Mouse (Mus musculus) embryonic facial prominence, embryonic 15.5 days (tissue): ENCODE results near the gene Polr3f. TPM values are rescaled to one million over a fixed set of nuclear protein-coding genes. Genes with fewer than 3 reads are reported as not detected.

Experiments used
- ATAC-seq: fragments of 200-750 bp; cut with Nextera tagmentation; 2 replicates; pipeline ENCODE4 v1.8.0; 2017; ENCODE audit warnings: low read depth, moderate TSS enrichment; ENCODE audit not compliant: insufficient number of reproducible peaks, low FRiP score, low TSS enrichment
- H3K27ac ChIP-seq: fragments of 300-500 bp; sonication (generic); replicated peaks from 2 replicates; pipeline ENCODE4 v1.5.1; 2015; ENCODE audit warnings: mild to moderate bottlenecking, inconsistent platforms
- H3K27me3 ChIP-seq: fragments of 300-500 bp; sonication (generic); 2 replicates; pipeline ENCODE4 v1.6.1; 2015; ENCODE audit warnings: inconsistent platforms
- H3K36me3 ChIP-seq: fragments of 300-500 bp; sonication (generic); 2 replicates; pipeline ENCODE4 v1.6.1; 2015; ENCODE audit warnings: mild to moderate bottlenecking, inconsistent platforms
- H3K4me1 ChIP-seq: fragments of 300-500 bp; sonication (generic); 2 replicates; pipeline ENCODE4 v1.6.1; 2015; ENCODE audit warnings: inconsistent platforms
- H3K4me2 ChIP-seq: fragments of 300-500 bp; sonication (generic); replicated peaks from 2 replicates; pipeline ENCODE4 v1.6.1; 2015; ENCODE audit warnings: mild to moderate bottlenecking, inconsistent platforms
- H3K4me3 ChIP-seq: fragments of 300-500 bp; sonication (generic); replicated peaks from 2 replicates; pipeline ENCODE4 v1.5.1; 2015; ENCODE audit warnings: mild to moderate bottlenecking, inconsistent platforms
- H3K9ac ChIP-seq: fragments of 300-500 bp; sonication (generic); 2 replicates; pipeline ENCODE4 v1.6.1; 2015; ENCODE audit warnings: inconsistent platforms
- H3K9me3 ChIP-seq: fragments of 300-500 bp; sonication (generic); replicated peaks from 2 replicates; pipeline ENCODE4 v1.6.1; 2016; ENCODE audit warnings: inconsistent platforms
- WGBS: fragments of 180-500 bp; shearing (Covaris S2); methylation state at CpG from one replicate; pipeline ENCODE4 v1.1.7; 2015; 5-methylcytosine and 5-hydroxymethylcytosine counted together
- polyA plus RNA-seq: library from polyadenylated mRNA; unstranded; fragments of >200 nt; fragmentation: Nextera tagmentation; extraction: Ambion mirVana; gene quantifications from 2 replicates; pipeline ENCODE4 v1.2.1, GENCODE M21; 2015

Gene Polr3f
- polyA plus RNA-seq, 1 experiment from 2014 or later: 26.0 TPM

- 93% methylated on average over 7 of the region's 7 CpGs for WGBS
- no peak overlapping the region for H3K4me3 ChIP-seq
- no peaks in the 10 kb centered on the region for H3K27me3 ChIP-seq
- H3K9me3 ChIP-seq: no peaks in the 10 kb centered on the region
- peaks cover 84% of the 10 kb centered on the region for H3K36me3 ChIP-seq
- ATAC-seq: no peak
- no peak overlapping the region for H3K27ac ChIP-seq
- H3K9ac ChIP-seq: no peak overlapping the region
- no peak overlapping the region for H3K4me2 ChIP-seq
- no peaks in the 10 kb centered on the region for H3K4me1 ChIP-seq
Measured at GRCm38 (mm10) chr2:144537123-144537522, 9.6 kb downstream of the Polr3f start.

DNA sequence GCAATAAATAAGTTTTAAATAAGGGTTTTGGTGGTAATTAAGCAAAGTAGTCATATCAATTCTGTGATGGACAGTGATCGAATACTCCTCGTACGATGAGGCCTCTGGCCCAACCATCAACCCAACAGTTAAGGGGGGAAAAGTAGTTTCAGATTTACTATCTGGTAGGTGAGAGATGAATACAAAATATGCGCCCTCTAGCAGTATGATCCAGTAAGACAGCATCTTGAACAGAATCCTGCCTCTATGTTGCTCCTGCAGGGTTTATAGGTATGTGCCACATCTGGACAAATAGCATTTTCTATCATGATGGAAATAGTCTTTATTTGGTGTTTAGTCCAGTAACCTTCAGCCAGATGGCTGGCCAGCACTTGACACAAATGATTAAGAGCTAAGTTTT is 13.7 kb downstream of the Polr3f start:
- no peak for ATAC-seq
- no peaks in the 10 kb centered on the region for H3K9me3 ChIP-seq
- no peak overlapping the region for H3K9ac ChIP-seq
- no peak overlapping the region for H3K4me3 ChIP-seq
- no peaks in the 10 kb centered on the region for H3K27me3 ChIP-seq
- peaks cover 76% of the 10 kb centered on the region for H3K36me3 ChIP-seq
- H3K4me2 ChIP-seq: no peak overlapping the region
- H3K27ac ChIP-seq: no peak overlapping the region
- no peaks in the 10 kb centered on the region for H3K4me1 ChIP-seq
- 85% methylated on average over 4 of the region's 4 CpGs for WGBS

DNA sequence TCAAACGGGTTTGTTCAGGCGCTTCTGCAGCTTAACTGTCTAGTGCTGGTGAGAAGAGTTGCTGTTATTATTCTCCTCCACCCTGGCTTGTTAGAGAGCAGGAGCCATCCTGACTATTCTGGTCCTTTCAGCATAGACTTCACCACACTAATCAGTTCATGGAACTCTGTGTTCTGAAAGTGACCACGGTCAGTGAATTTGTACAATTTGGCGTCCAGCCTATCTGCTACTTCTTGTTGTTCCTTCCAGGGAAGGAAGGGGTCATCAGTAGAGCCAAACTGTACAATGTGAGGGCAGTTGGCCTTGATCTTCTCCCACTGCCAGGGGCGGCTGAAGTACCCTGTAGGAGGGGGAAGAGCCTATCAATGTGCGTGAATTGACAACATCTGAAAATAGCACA is 16.2 kb downstream of the Polr3f start:
- Histone ChIP-seq H3K4me3 (no peak overlapping the region), H3K27ac (no peak overlapping the region), H3K36me3 (peaks cover 70% of the 10 kb centered on the region), H3K4me1 (no peaks in the 10 kb centered on the region), H3K4me2 (no peak overlapping the region), H3K27me3 (no peaks in the 10 kb centered on the region), H3K9ac (no peak overlapping the region), H3K9me3 (no peaks in the 10 kb centered on the region)
- WGBS: 90% methylated on average over 6 of the region's 6 CpGs
- ATAC-seq: no peak

DNA sequence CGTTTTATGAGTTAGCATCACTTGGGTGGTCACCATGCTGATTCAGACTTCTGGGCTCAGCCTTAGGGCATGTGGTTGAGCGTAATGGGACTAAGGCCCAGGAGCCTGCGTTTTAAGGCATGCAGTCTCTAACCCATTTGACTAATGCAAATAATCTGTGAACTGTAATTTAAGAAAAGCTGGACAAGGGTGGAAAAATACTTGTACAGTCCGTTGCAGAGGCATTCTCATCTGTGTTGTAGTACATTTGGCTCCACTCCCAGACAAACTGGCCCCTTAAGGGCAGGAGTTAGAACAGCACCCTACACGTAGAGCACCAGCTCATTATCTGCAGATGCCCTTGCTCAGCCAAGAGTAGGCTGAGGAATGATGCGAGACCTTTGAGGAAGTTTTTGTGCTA is 17.1 kb downstream of the Polr3f start:
- no peak for ATAC-seq
- H3K36me3 ChIP-seq: peaks cover 60% of the 10 kb centered on the region

GRCm38 (mm10) chr2:144545061-144545460 is 17.5 kb downstream of the Polr3f start:
- peaks cover 56% of the 10 kb centered on the region for H3K36me3 ChIP-seq
- no peaks in the 10 kb centered on the region for H3K27me3 ChIP-seq
- WGBS: 93% methylated on average over 2 of the region's 2 CpGs
- no peak overlapping the region for H3K4me3 ChIP-seq
- H3K27ac ChIP-seq: no peak overlapping the region
- no peak for ATAC-seq
- no peak overlapping the region for H3K4me2 ChIP-seq
- H3K4me1 ChIP-seq: peaks cover 4% of the 10 kb centered on the region; the same call in 1 of the 2 replicates
- H3K9ac ChIP-seq: no peak overlapping the region
- H3K9me3 ChIP-seq: no peaks in the 10 kb centered on the region

More for the DNA sequence above, 17.1 kb downstream of the Polr3f start:
- Histone ChIP-seq H3K4me2 (no peak overlapping the region), H3K27ac (no peak overlapping the region), H3K4me3 (no peak overlapping the region), H3K9me3 (no peaks in the 10 kb centered on the region), H3K27me3 (no peaks in the 10 kb centered on the region), H3K4me1 (peaks cover 4% of the 10 kb centered on the region; the same call in 1 of the 2 replicates), H3K9ac (no peak overlapping the region)
- 68% methylated on average over 6 of the region's 6 CpGs for WGBS

GRCm38 (mm10) chr2:144545481-144545880 is 18.0 kb downstream of the Polr3f start:
- no peak overlapping the region for H3K4me2 ChIP-seq
- no peak overlapping the region for H3K9ac ChIP-seq
- H3K36me3 ChIP-seq: peaks cover 52% of the 10 kb centered on the region
- H3K27ac ChIP-seq: no peak overlapping the region
- H3K9me3 ChIP-seq: no peaks in the 10 kb centered on the region
- 53% methylated on average over 1 of the region's 1 CpGs for WGBS
- no peak for ATAC-seq
- no peaks in the 10 kb centered on the region for H3K27me3 ChIP-seq
- no peak overlapping the region for H3K4me3 ChIP-seq
- H3K4me1 ChIP-seq: peaks cover 4% of the 10 kb centered on the region; the same call in 1 of the 2 replicates

DNA sequence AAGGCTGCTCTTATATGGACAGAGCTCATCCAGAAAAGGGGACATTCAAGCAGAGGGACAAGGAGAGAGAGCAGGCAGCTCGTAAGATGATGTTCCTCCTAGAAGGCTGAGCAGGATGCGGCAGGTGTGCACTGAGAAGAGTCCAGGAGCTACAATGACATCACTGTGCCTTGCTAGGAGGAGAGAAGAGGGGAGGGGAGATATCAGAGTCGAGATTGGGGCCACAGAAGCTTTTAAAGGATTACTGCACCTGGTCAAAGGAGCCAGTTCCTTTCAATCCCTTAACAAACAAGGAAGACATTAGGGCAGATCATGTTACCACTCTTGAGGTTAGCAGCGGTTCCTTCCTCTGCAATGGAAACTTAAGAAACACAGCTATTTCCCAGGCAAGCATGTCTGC is 20.0 kb downstream of the Polr3f start:
- Histone ChIP-seq H3K27me3 (no peaks in the 10 kb centered on the region), H3K4me2 (no peak overlapping the region), H3K27ac (no peak overlapping the region), H3K36me3 (peaks cover 42% of the 10 kb centered on the region), H3K4me3 (no peak overlapping the region), H3K9me3 (no peaks in the 10 kb centered on the region), H3K9ac (no peak overlapping the region), H3K4me1 (peaks cover 4% of the 10 kb centered on the region; the same call in 1 of the 2 replicates)
- 51% methylated on average over 4 of the region's 4 CpGs for WGBS
- ATAC-seq: 0 out of 2 replicates have a peak, but pooled peaks have one; percentile 32

- Histone ChIP-seq H3K36me3 (peaks cover 20% of the 10 kb centered on the region), H3K9me3 (no peaks in the 10 kb centered on the region), H3K4me2 (peak within 1 kb of the TSS; percentile 51), H3K9ac (peak within 1 kb of the TSS; percentile 70), H3K4me1 (peaks cover 6% of the 10 kb centered on the region; the same call in 1 of the 2 replicates), H3K4me3 (peak within 1 kb of the TSS; percentile 82), H3K27ac (peak within 1 kb of the TSS; percentile 88), H3K27me3 (no peaks in the 10 kb centered on the region)
- ATAC-seq: peak; percentile 89
- under 1% methylated on average over 17 of the region's 17 CpGs for WGBS
Measured at GRCm38 (mm10) chr2:144550529-144550928, 23.0 kb downstream of the Polr3f start, which contains the start of gene Rbbp9. Gene Rbbp9, minus strand, starts transcription at chr2:144550869.

GRCm38 (mm10) chr2:144553905-144554304 is 26.4 kb downstream of the Polr3f start:
- no peak overlapping the region for H3K9ac ChIP-seq
- H3K27ac ChIP-seq: no peak overlapping the region
- H3K27me3 ChIP-seq: no peaks in the 10 kb centered on the region
- no peaks in the 10 kb centered on the region for H3K36me3 ChIP-seq
- H3K4me2 ChIP-seq: no peak overlapping the region
- H3K4me1 ChIP-seq: peaks cover 13% of the 10 kb centered on the region
- no peak for ATAC-seq
- no peak overlapping the region for H3K4me3 ChIP-seq
- no peaks in the 10 kb centered on the region for H3K9me3 ChIP-seq
- 84% methylated on average over 3 of the region's 3 CpGs for WGBS

- Histone ChIP-seq H3K36me3 (peaks cover 12% of the 10 kb centered on the region; the same call in 1 of the 2 replicates), H3K4me1 (peaks cover 9% of the 10 kb centered on the region), H3K4me2 (peak overlapping the region; percentile 50), H3K9ac (peak overlapping the region; percentile 63), H3K9me3 (no peaks in the 10 kb centered on the region), H3K27me3 (no peaks in the 10 kb centered on the region), H3K27ac (peak overlapping the region; percentile 98), H3K4me3 (peak overlapping the region; percentile 90)
- WGBS: 2% methylated on average over 14 of the region's 14 CpGs
- ATAC-seq: no peak
Measured at GRCm38 (mm10) chr2:144555286-144555819, 27.8 kb downstream of the Polr3f start.

DNA sequence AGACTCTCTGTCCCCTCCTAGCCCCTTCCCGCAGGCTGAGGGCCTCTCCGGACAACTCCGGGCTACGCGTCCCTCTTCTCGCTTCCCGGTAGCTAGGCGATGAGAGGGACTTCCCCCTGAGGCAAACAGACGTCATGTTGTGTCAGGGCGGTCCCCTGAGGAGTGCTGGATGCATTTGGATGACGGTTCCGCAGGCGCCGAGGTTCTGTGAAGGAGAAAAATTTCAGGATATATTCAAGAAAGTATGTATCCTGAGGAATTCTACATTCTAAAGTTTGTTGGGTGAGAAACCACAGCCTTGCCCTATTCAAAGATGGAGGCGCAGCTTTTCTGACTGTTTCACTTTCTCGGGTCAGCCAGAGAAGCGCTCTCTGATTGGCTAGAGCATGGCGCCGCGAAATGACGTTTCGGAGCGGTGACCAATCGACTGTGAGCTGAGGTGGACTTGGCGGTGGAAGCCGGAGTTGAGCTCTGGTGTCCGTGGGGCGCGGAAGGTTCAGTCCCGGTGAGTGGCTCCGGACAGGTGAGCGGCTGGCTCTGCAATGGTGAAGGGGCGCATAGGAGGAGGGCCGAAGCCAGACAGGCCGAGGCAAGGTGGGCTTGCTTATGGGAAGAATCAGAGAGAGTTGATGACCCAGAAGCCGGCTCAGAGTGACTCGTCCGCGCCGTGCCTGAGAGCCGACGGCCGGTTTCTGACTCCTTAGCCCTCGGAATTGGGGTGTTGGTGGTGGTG is 28.5 kb downstream of the Polr3f start, which contains the start of gene Sec23b:
Sec23b (plus strand) TSS at position 410 of the 733 bp plus-strand sequence.
- Histone ChIP-seq H3K27me3 (no peaks in the 10 kb centered on the region), H3K4me1 (peaks cover 9% of the 10 kb centered on the region), H3K9ac (peak within 1 kb of the TSS; percentile 75), H3K4me2 (peak within 1 kb of the TSS; percentile 56), H3K36me3 (peaks cover 12% of the 10 kb centered on the region; the same call in 1 of the 2 replicates), H3K9me3 (no peaks in the 10 kb centered on the region), H3K27ac (peak within 1 kb of the TSS; percentile 98), H3K4me3 (peak within 1 kb of the TSS; percentile 90)
- WGBS: under 1% methylated on average over 44 of the region's 44 CpGs
- peak; percentile 96 for ATAC-seq
